Mouse (Mus musculus) liver (tissue): ENCODE measurements around the gene Tex45.

Source experiments
- DNase-seq: peaks from one replicate; pipeline ENCODE4 v3.0.0-alpha.2; 2020; ENCODE audit warnings: mixed read lengths

The Tex45 gene

GRCm38 (mm10) chr8:3492901-3493844 lies 22.5 kb downstream of the Tex45 start, which contains the start of gene Zfp358:
TSS of gene Zfp358 (plus strand) at chr8:3493138.
- DNase-seq: peak; percentile 75

- no peak for DNase-seq
Measured at GRCm38 (mm10) chr8:3493845-3494208, 23.2 kb downstream of the Tex45 start.

- DNase-seq: no peak
Measured at GRCm38 (mm10) chr8:3495578-3496427, 25.1 kb downstream of the Tex45 start.

- DNase-seq: no peak
Measured at GRCm38 (mm10) chr8:3496428-3496748, 25.7 kb downstream of the Tex45 start.

GRCm38 (mm10) chr8:3498583-3498982 lies 27.9 kb downstream of the Tex45 start:
- no peak for DNase-seq

- no peak for DNase-seq
Measured at GRCm38 (mm10) chr8:3499751-3500150, 29.1 kb downstream of the Tex45 start.

GRCm38 (mm10) chr8:3500235-3501090 lies 29.8 kb downstream of the Tex45 start, which contains the start of gene Mcoln1:
TSS of gene Mcoln1 (plus strand) at chr8:3500457.
- peak; percentile 99 for DNase-seq

GRCm38 (mm10) chr8:3502217-3502616 lies 31.6 kb downstream of the Tex45 start:
- DNase-seq: no peak

- no peak for DNase-seq
Measured at GRCm38 (mm10) chr8:3507979-3508754, 37.5 kb downstream of the Tex45 start.

GRCm38 (mm10) chr8:3514681-3515247 lies 44.1 kb downstream of the Tex45 start:
- no peak for DNase-seq

- DNase-seq: peak; percentile 92
Measured at GRCm38 (mm10) chr8:3515260-3515671, 44.6 kb downstream of the Tex45 start, which contains the start of gene Pnpla6. TSS of gene Pnpla6 (plus strand) at chr8:3515384.

- peak; percentile 38 for DNase-seq
Measured at GRCm38 (mm10) chr8:3515771-3516417, 45.2 kb downstream of the Tex45 start.

GRCm38 (mm10) chr8:3516450-3517116 lies 45.9 kb downstream of the Tex45 start:
- peak; percentile 91 for DNase-seq

GRCm38 (mm10) chr8:3517117-3517495 lies 46.4 kb downstream of the Tex45 start:
- DNase-seq: no peak

- DNase-seq: peak; percentile 87
Measured at GRCm38 (mm10) chr8:3522007-3522697, 51.5 kb downstream of the Tex45 start.

- DNase-seq: no peak
Measured at GRCm38 (mm10) chr8:3530816-3531215, 60.2 kb downstream of the Tex45 start.

GRCm38 (mm10) chr8:3531936-3532335 lies 61.3 kb downstream of the Tex45 start:
- DNase-seq: no peak

- peak; percentile 88 for DNase-seq
Measured at GRCm38 (mm10) chr8:3536053-3536841, 65.6 kb downstream of the Tex45 start.
